Mouse (Mus musculus) megakaryocyte progenitor cell, adult 5-6 weeks (primary cell): ENCODE measurements at regions not wholly inside any gene's neighbourhood (a gene's known extent, or its start where the extent isn't known, plus 50 kb on each side); places are given as distances from the start of the nearest gene placed in this dataset.
A peak's percentile ranks its signal among the peaks of the same experiment; 100 is the strongest.

Source experiments
- ATAC-seq: replicated peaks from 2 replicates; pipeline ENCODE4 v1.8.0; 2016; ENCODE audit warnings: mild to moderate bottlenecking, moderate TSS enrichment, inconsistent platforms; ENCODE audit not compliant: poor library complexity

DNA sequence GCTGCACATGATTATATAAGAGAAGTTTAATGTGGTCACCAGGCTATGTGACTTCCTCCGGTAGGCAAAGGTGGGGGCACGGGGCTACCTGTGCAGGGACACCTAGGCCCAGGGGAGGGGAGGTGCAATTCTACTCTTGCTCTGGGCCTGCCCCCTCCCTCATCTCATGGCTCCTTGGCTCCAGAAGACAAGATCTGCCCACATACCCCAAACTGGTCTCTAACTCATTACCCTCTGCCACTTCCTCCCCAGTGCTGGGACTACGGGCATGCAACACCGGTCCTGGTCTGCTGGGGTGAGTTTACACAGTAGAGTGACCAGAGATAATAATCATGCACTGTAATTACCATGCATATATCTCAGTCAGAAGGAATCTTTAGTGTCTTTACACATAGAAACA is 155.0 kb downstream of the Cog6 start:
- ATAC-seq: no peak

DNA sequence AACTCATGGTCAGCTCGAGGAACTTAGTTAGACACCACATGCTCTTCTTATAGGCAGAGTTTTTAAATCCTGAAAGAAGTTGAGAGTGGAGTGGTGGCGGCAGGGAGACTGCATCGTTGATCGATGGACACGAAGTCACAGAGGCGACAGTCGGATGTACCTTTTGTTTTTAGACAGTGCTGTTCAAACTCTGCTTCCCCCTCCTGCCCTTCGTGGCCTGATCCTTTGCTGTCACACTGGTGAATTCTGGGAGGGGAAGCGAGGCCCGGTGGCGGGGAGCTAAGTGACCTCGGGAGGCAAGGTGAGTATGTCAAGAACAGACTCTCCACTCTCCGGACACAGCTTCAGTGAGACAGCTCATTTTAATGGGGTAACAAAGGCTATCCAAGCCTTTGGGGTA is 155.5 kb downstream of the Cog6 start:
- no peak for ATAC-seq

DNA sequence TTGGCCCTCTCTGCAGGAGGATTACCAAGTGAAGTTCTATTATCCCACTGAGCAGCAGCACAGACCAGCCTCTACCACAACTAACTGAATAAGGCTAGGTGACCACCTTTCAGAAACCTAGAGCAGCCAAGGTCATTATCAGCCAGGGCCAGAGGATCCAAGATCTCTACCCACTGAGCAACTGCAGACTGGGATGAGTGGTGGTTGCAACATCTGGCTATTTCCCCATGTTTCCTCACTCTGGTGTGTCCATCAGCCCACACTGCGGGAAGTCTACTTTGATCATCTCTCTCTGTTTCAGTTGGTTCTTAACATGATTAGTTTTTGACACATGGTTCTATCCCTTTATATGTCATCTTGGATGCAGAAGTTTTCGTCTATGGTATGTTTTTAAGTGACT is 157.2 kb downstream of the Cog6 start:
- ATAC-seq: peak; percentile 83

DNA sequence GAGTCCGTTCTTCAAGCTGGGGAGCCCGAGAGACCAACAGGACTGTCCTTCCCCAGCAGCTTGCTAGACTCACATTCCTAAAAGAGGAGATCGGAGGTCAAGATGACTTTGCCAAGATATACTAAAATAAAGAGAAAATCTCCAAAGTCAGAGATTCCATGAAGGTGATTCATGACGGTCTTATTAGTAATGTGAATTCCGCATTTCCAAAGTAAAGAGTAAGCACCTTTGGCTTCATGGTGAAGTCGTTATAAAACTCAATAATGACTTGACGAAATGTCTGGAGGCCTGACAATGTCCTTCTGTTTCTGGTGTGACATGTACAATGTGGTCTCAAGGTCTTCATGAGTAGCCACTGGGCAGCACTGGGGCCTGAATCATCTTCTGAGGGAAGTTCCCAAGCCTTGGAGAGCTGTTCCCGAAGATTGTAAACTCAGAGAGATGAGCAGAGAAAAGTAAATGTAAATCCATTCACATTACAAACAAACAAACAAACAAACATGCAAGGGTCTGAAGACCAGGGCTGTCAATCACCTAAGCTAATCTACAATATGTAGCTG is 157.7 kb downstream of the Cog6 start:
- no peak for ATAC-seq

DNA sequence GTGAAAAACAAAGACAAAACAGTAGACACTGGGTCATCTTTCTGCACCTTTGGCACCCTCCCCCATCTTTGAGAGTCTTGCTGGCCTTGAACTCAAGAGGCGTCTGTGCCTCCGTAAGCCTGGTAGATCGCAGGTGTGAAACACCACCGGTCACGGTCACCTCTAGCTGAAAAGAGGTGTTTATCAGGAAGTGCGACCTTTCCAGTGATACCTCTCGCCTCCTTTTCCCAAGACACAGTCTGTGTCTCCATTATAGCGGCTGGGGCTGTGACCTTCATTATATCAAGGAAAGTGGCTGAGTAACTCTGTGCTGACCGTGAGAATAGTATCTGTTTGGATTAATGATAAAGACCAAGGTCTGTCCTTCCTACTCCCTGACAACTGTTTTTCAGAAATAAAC is 158.8 kb downstream of the Cog6 start:
- ATAC-seq: no peak

DNA sequence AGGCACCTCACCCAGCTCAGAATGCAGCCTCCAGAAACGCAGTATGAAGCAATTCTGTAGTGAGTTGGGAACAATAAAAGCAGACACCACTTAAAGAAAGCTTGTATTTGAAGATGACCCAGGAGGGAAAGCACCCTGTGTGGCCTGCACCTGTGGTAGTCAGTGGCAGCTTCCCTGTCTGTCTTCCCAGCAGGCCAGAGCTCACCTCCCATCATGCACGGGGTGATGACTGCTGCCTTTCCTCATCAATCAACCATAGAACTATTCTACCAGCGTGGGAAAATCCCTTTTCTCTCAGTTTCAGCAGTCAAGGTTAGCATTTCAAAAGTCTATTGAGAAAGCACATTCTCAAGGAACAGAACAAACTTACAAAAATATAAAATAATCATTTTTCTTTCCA is 160.0 kb downstream of the Cog6 start:
- ATAC-seq: no peak

DNA sequence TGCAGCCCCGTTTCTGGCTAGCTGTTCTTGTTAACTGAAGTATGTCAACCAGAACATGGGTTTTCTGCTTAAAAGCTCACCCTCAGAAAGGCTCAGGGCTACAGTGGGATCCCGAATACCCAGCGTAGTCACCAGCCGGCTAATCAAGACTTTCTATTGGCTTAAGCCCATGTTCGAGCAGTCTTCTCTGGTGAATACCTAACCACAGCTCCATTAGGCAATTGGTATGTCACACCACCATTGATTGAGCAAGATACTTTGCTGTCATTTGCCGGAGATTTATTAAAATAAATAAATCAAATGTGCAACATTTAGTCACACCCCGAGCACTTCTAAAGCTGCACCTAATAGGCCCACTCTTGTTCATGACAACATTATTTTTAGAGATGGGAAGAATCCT is 162.5 kb downstream of the Cog6 start:
- ATAC-seq: peak; percentile 94

DNA sequence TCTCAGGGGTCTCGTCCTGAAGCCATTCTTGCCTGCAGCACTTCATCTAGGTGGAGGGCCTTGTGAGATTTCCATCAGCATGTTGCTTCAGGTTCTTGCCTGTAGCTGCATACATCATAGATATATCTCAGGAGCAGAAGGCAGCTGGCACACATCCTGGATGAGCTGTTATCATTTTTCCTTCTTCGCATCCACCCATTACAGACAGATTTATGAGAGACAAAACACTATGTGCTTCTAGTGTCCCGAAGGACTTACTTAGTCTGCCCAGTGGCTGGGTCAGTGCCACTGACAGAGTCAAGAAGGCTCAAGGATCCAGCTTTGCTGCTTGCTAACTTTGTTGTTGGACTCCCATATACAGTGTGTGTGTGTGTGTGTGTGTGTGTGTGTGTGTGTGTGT is 163.9 kb downstream of the Cog6 start:
- ATAC-seq: no peak

DNA sequence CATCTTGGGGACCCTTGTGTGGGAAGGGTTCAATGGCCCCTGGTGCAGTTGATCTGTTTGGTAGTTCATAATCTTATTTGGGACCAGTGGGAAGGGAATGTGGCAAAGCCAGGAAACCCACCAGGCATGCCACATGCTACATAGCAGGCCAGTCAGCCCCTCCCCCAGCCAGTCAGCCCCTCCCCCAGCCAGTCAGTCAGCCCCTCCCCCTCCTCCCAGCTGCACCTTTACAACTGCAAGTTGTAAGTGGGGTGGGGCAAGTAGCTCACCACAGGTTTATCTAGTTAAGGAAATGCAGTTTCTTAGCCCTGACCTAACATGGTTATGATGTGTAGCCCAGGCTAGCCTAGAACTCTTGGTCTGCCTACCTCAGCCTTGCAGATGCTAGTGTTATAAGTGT is 171.9 kb downstream of the Cog6 start:
- no peak for ATAC-seq

DNA sequence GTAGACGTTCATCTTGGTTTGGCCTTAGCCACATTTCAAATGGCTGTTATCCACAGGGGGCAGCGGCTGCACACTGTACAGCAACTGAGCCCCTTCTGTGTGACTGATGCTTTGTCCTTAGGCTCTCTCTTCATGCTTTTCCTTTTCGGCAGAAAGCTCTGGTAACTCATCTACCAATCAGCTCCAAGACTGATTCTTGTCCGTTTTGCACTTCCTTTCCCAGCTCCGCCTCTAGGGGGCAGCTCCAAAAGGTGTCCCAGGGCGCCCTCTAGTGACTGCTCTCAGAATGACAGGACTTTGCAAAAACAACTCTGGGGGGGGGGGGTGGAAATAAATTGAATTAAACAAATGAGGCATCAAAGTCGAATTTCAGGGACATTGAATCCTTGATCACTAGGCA is 173.0 kb downstream of the Cog6 start:
- ATAC-seq: peak; percentile 99

DNA sequence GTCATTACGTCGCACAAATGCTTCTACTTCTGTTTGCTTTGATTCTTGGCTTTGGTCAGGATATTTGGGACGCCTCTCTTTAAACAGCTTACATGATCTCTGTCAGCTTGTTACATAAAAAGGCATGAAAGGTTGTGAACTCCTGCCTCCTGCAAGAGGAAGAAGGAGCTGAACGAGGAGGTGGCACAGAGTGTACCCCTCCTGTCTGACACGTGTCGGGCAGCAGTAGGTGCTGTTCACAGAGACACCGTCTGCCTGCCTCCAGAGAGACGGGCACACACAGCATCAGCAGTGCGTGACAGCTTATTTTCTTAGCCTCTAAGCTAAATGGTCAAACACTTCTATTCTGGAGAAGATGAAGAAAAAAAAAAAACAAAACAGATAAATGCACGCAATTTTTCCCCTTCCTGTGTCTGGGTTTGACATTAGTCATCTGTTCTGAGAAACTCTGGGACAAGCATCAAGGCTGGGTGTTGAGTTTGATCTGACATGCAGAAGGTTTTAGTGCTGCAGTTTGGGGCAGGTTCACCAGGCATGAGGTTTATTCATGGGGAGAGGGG is 174.1 kb downstream of the Cog6 start:
- ATAC-seq: no peak

DNA sequence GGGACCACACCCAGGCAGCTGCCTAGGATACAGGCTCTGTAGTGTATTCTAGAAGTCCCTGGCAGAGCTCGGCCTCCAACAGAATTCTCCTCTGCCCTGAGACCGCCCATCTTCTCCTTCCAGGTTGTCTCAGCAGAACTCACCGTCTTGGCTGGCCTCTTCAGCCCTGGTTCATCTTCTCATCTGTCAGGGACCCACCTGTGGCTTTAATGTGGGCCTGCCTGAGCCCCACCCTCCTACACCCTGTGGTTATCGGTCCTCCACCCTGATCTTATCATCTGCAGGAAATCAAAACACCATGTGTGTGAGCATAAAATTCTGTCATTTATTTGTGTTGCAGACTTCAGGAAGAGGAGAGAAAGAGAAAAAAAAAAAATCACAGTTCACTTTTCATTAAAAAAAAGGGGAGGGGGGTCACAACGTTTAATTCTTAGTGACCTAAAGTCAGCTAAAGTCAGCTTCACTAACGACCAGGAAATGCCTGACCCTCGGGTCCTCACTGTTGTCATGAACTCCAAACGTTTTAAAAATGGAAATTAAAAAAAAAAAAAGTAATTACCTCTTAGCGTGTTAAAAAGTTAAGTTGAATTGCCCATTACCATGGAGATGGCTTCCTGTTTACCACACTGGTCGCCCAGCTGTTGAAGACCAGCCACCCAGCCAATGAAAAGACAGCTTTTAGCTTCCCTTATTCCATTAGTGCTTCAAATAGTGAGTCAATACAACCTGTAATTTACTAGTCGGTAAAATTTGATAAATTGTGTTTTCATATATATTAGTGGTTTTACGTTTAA is 176.7 kb downstream of the Cog6 start:
- 0 out of 2 replicates have a peak, but pooled peaks have one; percentile 24 for ATAC-seq

DNA sequence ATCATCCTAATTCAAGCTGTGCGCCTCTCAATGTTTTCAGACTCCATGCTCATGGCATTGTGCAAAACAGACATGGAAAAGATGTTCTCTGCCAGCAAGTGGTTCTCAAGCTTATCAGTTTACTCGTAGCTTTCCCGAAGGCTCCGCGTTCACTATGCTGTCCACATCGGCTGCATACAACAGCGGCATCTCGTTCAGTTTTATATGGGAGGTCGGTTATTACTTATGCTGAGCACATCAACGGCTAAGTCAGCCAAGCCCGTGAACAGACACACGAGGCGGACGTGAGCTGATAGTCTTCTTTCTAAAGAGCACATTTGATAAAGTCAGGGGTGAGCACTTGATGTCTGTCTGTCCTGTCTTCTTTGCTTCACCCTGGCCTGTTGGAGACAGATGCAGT is 179.0 kb downstream of the Cog6 start:
- no peak for ATAC-seq

DNA sequence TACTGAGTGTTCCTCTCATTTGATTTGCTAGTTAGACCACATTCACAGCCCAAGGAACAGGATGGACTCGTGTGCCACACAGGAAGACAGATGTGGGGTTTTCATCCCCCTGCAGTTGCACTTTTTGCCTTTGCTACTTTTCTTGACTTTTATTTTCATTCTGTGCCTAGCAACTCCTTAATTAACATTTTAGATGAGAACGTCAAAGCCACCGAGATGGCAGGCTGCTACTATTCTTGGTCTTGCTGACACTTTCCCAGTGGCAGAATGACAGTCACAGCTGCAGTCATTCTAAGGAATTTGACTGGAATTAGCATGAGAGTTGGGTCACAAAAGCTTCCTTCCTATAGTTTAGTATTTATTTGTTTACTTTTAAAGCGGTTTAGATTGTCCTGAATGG is 179.5 kb downstream of the Cog6 start:
- no peak for ATAC-seq

DNA sequence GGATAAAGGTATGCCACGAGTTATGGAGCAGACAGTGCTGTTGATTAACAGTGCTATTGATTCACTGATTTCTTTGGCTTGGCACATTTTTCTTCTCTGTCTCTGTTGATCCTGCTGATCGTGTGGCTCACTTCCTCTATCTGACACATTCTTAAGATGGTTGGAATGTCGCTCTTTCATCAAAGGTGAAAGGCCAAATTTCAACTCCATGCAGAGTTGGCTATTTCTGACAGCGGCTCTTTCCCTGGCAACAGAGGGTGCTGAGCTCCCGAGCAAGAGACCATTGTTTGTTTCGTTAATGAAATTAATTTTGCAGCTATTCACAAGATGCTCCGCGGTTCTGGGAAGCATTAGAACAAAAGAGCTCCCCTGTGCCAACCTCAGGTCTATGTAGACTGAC is 180.3 kb downstream of the Cog6 start:
- ATAC-seq: no peak

DNA sequence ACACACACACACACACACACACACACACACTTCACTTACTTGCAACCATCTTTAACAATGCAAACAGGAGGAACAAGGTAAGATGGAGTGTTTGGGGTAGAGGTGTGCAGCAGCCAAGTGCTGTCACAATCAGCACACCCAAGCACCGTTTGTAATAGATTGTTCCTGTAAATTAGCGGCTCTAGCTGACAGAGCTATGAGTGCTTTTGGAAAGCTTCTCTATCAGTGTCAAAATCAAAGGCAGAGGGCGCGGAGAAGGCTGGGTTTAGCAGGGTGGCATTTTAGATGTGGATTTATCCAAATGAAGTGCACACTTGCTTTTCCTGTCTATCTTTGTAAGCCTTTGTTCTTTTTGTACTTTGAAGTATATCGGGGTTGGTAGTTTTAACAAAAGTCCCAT is 184.6 kb downstream of the Cog6 start:
- ATAC-seq: no peak

DNA sequence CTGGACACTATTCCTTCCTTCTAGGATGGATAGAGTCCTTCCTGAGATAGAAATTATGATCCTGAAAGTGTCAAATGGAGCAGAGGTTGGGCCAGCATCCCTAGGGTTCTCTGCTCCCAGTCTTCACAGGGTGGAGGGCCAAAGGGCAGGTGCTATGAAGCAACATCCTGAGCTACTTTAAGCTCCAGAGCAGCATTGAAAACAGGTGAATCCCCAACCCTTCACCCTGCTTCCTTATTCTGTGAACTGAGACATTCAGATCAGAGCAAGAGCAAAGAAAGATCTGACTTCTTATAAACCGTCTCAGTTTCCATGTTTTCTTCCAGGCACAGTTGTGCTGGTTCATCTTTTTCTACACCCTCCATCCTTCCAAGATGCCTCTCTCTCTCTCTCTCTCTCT is 185.1 kb downstream of the Cog6 start:
- ATAC-seq: no peak

DNA sequence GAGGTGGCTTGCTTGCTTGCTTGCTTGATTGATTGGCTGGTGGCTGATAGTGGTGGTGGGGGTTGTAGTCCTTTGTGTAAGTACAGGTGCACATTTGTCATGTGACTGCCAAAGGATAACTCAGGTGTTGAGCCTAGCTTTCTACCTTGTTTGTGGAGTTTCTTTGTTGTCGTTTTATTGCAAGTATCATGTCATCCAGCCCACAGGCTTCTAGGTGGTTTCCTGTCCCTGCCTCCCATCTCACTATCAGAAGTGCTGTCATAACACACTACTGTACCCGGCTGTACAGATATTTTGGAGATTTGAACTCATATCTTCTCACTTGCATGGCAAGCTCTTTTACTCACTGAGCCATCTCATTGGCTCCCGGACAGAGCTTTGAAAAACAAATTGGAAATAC is 186.9 kb downstream of the Cog6 start:
- ATAC-seq: no peak

DNA sequence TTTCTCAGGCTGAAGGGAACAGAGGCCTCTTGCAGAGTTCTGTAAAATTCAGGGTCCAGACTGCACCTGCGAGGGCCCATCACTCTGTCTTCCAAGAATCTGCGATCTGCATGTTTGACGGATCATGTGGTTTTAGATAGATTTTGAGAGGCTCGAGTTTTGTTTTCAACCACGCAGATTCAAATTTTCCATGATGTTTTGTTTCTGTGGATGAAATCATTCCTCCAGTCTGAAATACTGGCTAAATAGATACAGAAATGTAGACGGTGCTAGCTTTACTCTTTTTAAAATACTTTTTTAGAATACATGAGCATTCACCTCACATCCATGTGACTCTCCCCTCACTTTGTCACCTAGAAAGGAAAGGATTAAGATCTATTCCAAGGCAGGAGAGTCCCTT is 188.0 kb downstream of the Cog6 start:
- ATAC-seq: no peak

DNA sequence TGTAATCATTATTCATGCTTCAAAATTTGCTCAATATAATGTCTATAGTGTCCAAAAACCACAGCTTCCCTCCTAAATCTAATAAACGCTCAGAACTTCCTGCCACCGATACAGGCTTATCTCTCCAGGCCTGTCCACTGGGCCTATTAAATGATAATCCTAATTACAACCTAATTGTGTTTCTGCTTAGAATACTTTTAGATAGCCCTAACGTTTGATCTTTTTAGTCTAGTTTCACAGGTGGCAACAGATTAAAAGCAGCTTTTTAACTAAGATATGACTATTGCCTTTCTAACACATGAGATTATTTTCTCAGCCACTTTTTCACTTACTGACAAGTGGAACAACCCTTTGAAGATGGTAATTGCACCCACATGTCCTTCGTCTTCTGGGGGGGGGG is 188.6 kb downstream of the Cog6 start:
- peak; percentile 57 for ATAC-seq

DNA sequence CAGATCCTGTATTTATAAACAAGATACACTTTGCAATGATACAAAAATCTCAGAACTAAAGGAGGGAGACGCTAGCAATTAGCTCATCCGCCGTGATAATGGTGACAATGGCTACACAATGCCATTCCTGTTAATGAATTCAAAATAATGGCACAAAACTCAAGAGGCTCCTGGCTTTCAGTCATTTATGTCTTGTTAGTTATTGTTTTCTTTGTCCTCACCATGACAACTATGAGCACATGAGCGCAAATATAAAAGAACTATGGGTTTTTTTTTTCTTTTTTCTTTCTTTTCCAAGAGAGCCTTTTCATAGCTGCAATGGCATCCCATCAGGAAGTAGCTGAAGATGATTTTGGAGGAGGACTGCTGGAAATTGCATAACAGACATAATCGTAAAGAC is 194.2 kb downstream of the Cog6 start:
- no peak for ATAC-seq

DNA sequence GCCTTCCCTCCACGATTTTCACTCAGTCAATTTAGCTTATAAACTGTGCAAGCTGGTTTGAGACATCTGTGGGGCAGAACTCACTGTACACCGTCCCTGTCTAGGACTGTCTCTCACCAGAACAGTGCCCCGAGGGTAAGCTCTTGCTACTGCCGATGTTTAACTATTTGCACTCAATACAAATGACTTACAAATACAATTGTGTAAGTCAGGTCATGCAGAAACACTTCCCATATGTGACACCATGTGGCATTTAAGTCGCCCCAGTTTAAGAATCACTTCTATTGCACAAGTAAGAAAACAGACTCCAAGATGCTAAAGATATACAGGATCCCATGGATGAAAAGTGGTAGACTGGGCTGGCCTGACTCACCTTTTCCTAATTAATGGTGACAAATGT is 195.6 kb downstream of the Cog6 start:
- ATAC-seq: no peak

DNA sequence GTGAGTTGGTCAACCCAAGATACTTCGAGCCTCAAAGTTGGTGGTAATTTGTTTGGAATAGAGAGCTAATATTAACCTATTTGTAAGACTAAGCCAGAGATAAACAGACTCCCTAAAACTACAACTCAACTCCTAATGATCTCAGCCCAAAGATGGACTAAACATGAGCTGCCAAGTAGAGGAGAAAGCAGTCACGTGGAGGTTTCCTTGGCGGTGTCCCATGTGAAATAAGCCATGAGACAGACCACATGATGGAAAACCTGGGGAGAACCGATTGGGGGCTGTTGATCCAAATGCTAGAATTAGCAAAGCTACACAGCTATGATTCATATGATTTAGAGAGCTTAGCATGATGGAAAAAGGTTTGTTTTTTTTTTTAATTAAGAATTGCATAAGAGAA is 198.6 kb downstream of the Cog6 start:
- ATAC-seq: no peak
